Mouse (Mus musculus): Measurements from ENCODE around the gene Reg1. TPM values are rescaled to one million over a fixed set of nuclear protein-coding genes. Genes with fewer than 3 reads are reported as not detected.

Gene Reg1
- polyA plus RNA-seq (2017; shearing (Covaris generic)): not detected

DNA sequence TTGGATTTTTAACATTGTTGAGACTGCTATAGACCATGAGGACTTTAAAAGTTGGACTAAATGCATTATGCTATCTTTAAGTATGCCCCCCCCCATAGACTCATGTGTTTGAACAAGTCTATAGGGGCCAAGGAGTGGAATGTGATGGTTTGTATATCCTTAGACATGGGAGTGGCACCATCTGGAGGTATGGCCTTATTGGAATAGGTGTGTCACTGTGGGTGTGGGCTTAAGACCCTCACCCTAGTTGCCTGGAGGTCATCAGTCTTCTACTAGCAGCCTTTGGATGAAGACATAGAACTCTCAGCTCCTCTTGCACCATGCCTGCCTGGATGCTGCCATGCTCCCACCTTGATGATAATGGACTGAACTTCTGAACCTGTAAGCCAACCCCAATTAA lies at the start of gene Reg1:
Gene Reg1 (plus strand): TSS at position 301 of the 400 bp plus-strand sequence.

DNA sequence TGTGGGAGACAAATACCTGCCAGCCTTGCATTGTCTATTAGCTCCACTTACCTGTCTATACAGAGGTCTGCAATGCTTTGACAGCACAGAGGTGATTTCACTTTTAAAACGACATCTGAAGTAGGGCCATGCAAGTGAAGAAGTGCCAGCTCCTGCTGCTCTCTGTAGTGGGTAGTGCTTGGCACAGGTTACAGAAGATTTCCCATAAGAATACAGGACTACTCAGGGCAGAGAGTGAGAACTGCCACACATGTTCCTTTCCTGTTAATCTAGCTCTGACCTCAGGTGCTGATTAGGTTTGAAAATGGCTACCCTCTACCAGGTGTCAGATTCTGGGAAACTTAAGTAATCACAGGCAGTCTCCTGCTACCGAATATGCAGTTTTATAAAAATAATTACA lies 43.7 kb upstream of the Reg1 start, which contains the start of gene Reg3d:
Gene Reg3d (minus strand): TSS at position 101 of the 400 bp plus-strand sequence.

DNA sequence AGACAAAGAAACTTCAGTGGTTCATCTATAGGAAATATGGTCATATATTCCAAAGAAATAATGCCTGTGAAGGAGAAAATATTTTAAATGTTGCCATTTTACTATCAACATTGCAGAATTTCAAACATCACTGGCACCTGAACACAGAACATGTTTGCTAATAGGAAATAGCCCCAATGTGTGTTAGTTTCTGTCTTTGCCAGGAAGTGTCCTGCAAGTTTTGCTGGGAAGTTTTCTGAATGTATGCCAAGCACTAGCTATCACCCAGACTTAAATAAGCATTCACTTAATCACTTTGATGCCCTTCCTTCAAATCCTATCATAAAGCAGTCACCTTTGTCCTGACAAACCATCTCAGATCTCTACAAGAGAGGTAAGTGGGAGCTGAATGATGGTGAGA lies 42.1 kb upstream of the Reg1 start, which contains the start of gene Reg3a:
Gene Reg3a (plus strand): TSS at position 301 of the 400 bp plus-strand sequence.

DNA sequence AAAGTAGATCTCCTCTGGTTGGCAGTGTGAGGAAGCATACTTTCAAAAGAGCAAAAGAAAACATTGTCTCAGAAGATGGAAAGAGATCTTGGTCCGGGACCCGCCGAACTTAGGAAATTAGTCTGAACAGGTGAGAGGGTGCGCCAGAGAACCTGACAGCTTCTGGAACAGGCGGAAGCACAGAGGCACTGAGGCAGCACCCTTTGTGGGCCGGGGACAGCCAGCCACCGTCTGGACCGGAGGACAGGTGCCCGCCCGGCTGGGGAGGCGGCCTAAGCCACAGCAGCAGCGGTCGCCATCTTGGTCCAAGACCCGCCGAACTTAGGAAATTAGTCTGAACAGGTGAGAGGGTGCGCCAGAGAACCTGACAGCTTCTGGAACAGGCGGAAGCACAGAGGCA lies 27.2 kb upstream of the Reg1 start, which contains the start of gene Reg2:
Gene Reg2 (plus strand): TSS at position 301 of the 400 bp plus-strand sequence.

DNA sequence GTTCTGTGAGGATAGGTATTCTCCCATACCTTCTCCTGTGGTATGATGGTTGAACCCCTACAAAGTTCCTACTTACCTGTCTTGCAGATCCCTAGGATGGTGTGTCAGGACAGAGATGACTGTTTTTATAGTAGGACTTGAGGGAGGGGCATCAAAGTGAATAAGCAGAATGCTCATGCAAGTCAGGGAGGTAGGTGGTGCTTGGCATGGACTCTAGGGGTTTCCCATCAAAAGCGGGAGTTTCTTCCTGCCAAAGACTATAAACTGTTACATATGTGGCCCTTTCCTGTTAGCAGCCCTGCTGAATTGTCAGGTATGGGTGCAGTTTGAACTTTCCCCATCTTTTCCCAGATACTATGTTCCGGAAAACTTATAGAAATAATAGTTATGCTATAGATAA lies 46.3 kb downstream of the Reg1 start, which contains the start of gene Reg3g:
Gene Reg3g (minus strand): TSS at position 101 of the 400 bp plus-strand sequence.

Other genes with a start within 250 kb of the Reg1 start
- not detected for gene Reg3b, start 52.1 kb upstream of the Reg1 start, polyA plus RNA-seq (2017; shearing (Covaris generic))
- not detected for gene Reg3d, start 43.8 kb upstream of the Reg1 start, polyA plus RNA-seq (2017; shearing (Covaris generic))
- not detected for gene Reg3a, start 42.0 kb upstream of the Reg1 start, polyA plus RNA-seq (2017; shearing (Covaris generic))
- gene Reg2, start 27.1 kb upstream of the Reg1 start, polyA plus RNA-seq (2017; shearing (Covaris generic)): not detected
- gene Reg3g, start 46.2 kb downstream of the Reg1 start, polyA plus RNA-seq (2017; shearing (Covaris generic)): not detected